Mouse (Mus musculus) 416B (cell line): ENCODE results near the gene Fam241a.

Source experiments
- DNase-seq: peaks from one replicate; pipeline ENCODE4 v3.0.0; 2011; ENCODE audit warnings: low read depth

Gene Fam241a

GRCm38 (mm10) chr3:127835594-127835993, 60.5 kb downstream of the Fam241a start:
- no peak for DNase-seq

GRCm38 (mm10) chr3:127834040-127834439, 62.1 kb downstream of the Fam241a start:
- no peak for DNase-seq

- no peak for DNase-seq
These were observed 65.0 kb downstream of the Fam241a start for GRCm38 (mm10) chr3:127831079-127831478.

GRCm38 (mm10) chr3:127830183-127830582, 65.9 kb downstream of the Fam241a start:
- no peak for DNase-seq

- DNase-seq: no peak
These were observed 69.0 kb downstream of the Fam241a start for GRCm38 (mm10) chr3:127827123-127827522.

- DNase-seq: no peak
These were observed 69.6 kb downstream of the Fam241a start for GRCm38 (mm10) chr3:127826503-127826902.

- DNase-seq: no peak
These were observed 71.9 kb downstream of the Fam241a start for GRCm38 (mm10) chr3:127823886-127824863.

GRCm38 (mm10) chr3:127821209-127821608, 74.9 kb downstream of the Fam241a start:
- DNase-seq: no peak

- no peak for DNase-seq
These were observed 75.7 kb downstream of the Fam241a start for GRCm38 (mm10) chr3:127820400-127820799.
